ENCODE assay signal across 8 mouse cellular contexts in the genomic region with DNA sequence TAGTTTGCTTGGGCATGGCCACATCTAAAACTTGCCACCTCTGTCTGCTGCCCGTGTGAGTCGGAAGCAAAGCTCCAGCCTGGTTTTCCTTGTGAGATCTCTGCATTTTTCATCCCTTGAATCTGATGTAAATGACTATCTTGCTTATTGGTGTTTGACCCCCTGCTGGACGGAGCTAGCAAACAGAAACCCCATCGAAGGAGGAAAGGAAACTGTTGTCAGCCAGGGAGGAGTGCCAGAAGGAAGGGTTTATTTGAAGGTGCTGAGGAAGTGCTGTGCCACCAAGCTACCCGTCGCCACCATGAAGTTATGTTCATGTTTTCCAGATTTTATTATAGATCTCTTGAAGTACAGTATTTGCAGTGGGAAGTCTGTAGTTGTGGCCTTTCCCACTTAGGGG. TPM values are rescaled to one million over a fixed set of nuclear protein-coding genes. Genes with fewer than 3 reads are reported as not detected.
DNase-seq lines count a peak whose midpoint lies in the region; ATAC-seq and TF ChIP-seq lines count a peak whose summit lies in the region.

No protein-coding gene starts in this region.

- no peak for DNase-seq in kidney, postnatal 14 days
- DNase-seq in cerebellum, postnatal 14 days, result no peak
- no peak for DNase-seq in layer of hippocampus, adult 9-11 months

- 0 out of 2 replicates have a peak overlapping the region, but pooled peaks have one; percentile 93 for H3K4me3 ChIP-seq in kidney, embryonic 15.5 days (replicated peaks)
- peak overlapping the region; percentile 10; the same call in 1 of the 2 replicates for H3K4me3 ChIP-seq in cortical plate, adult 2 months (ENCODE audit: insufficient read depth, low read length)
- H3K4me3 ChIP-seq in intestine, embryonic 15.5 days (replicated peaks), result no peak overlapping the region
- H3K4me3 ChIP-seq in neural tube, embryonic 13.5 days, result 0 out of 2 replicates have a peak overlapping the region, but pooled peaks have one; percentile 85

- no peaks in the 10 kb centered on the region for H3K9me3 ChIP-seq in kidney, embryonic 15.5 days (replicated peaks)
- H3K9me3 ChIP-seq in intestine, embryonic 15.5 days, result no peaks in the 10 kb centered on the region
- H3K9me3 ChIP-seq in neural tube, embryonic 13.5 days, result no peaks in the 10 kb centered on the region

- H3K36me3 ChIP-seq in kidney, embryonic 15.5 days, result peaks cover 49% of the 10 kb centered on the region
- peaks cover 32% of the 10 kb centered on the region for H3K36me3 ChIP-seq in intestine, embryonic 15.5 days
- H3K36me3 ChIP-seq in neural tube, embryonic 13.5 days, result peaks cover 48% of the 10 kb centered on the region

- TF ChIP-seq POLR2A in cortical plate, adult 2 months (IDR thresholded peaks at IDR 0.05; ENCODE audit: extremely low read depth, insufficient read depth, low read length), result no peak

- no peak overlapping the region for H3K27ac ChIP-seq in kidney, embryonic 15.5 days
- H3K27ac ChIP-seq in cortical plate, adult 2 months (ENCODE audit: insufficient read depth, low read length), result no peak overlapping the region
- no peak overlapping the region for H3K27ac ChIP-seq in intestine, embryonic 15.5 days
- no peak overlapping the region for H3K27ac ChIP-seq in neural tube, embryonic 13.5 days (replicated peaks)

- no peak for TF ChIP-seq CTCF in cortical plate, adult 2 months (IDR thresholded peaks at IDR 0.05; ENCODE audit: extremely low read depth, insufficient read depth, low read length)

- H3K9ac ChIP-seq in kidney, embryonic 15.5 days, result no peak overlapping the region
- 0 out of 2 replicates have a peak overlapping the region, but pooled peaks have one; percentile 8 for H3K9ac ChIP-seq in intestine, embryonic 15.5 days
- H3K9ac ChIP-seq in neural tube, embryonic 13.5 days, result peak overlapping the region; percentile 93

- H3K4me2 ChIP-seq in kidney, embryonic 15.5 days, result peak overlapping the region; percentile 82
- peak overlapping the region; percentile 84 for H3K4me2 ChIP-seq in intestine, embryonic 15.5 days (replicated peaks)
- peak overlapping the region; percentile 92 for H3K4me2 ChIP-seq in neural tube, embryonic 13.5 days

- 64% methylated on average over 6 of the region's 6 CpGs for WGBS in kidney, embryonic 15.5 days
- 60% methylated on average over 6 of the region's 6 CpGs for WGBS in intestine, embryonic 15.5 days
- 82% methylated on average over 6 of the region's 6 CpGs for WGBS in neural tube, embryonic 13.5 days

- no peak for ATAC-seq in kidney, embryonic 15.5 days (replicated peaks; ENCODE audit: low FRiP score)
- no peak for ATAC-seq in intestine, embryonic 15.5 days
- no peak for ATAC-seq in neural tube, embryonic 13.5 days (ENCODE audit: low read depth)
- no peak for ATAC-seq in activated CD4-positive, CD25-positive, alpha-beta regulatory T cell, adult 4 months

- H3K4me1 ChIP-seq in kidney, embryonic 15.5 days, result peaks cover 34% of the 10 kb centered on the region
- H3K4me1 ChIP-seq in cortical plate, adult 2 months (ENCODE audit: control insufficient read depth, insufficient read depth, low read length), result peaks cover 13% of the 10 kb centered on the region
- peaks cover 19% of the 10 kb centered on the region for H3K4me1 ChIP-seq in intestine, embryonic 15.5 days (replicated peaks)
- peaks cover 37% of the 10 kb centered on the region for H3K4me1 ChIP-seq in neural tube, embryonic 13.5 days (replicated peaks)

- H3K27me3 ChIP-seq in kidney, embryonic 15.5 days, result no peaks in the 10 kb centered on the region
- H3K27me3 ChIP-seq in intestine, embryonic 15.5 days (replicated peaks), result no peaks in the 10 kb centered on the region
- H3K27me3 ChIP-seq in neural tube, embryonic 13.5 days, result peaks cover 3% of the 10 kb centered on the region; the same call in 1 of the 2 replicates

RNA-seq across cellular contexts. Expression of a gene that starts 2.0 kb away (rescaled TPM):
- polyA plus RNA-seq in kidney, embryonic 15.5 days (2015; fragmentation: Nextera tagmentation; extraction: Ambion mirVana), result 35.3 and 37.5 TPM in 2 replicates
- polyA plus RNA-seq in cortical plate, adult 2 months (2012; rRNA removed), result 35.9 and 39.1 TPM in 2 replicates
- polyA plus RNA-seq in intestine, embryonic 15.5 days (2015; fragmentation: Nextera tagmentation; extraction: Ambion mirVana), result 22.4 and 25.4 TPM in 2 replicates
- 14.9 and 16.3 TPM in 2 replicates for polyA plus RNA-seq in neural tube, embryonic 13.5 days (2015; fragmentation: Nextera tagmentation; extraction: Ambion mirVana)
- polyA plus RNA-seq in activated CD4-positive, CD25-positive, alpha-beta regulatory T cell, adult 4 months (2017; shearing (Covaris generic)), result 10 to 100 TPM; 18.1 to 19.9 TPM

RNA-seq across cellular contexts. Expression of a gene that starts 12.9 kb away (rescaled TPM):
- 78.9 and 79.7 TPM in 2 replicates for polyA plus RNA-seq in kidney, embryonic 15.5 days (2015; fragmentation: Nextera tagmentation; extraction: Ambion mirVana)
- 52.5 and 56.5 TPM in 2 replicates for polyA plus RNA-seq in cortical plate, adult 2 months (2012; rRNA removed)
- polyA plus RNA-seq in intestine, embryonic 15.5 days (2015; fragmentation: Nextera tagmentation; extraction: Ambion mirVana), result 78.8 and 90.9 TPM in 2 replicates
- polyA plus RNA-seq in neural tube, embryonic 13.5 days (2015; fragmentation: Nextera tagmentation; extraction: Ambion mirVana), result 92.3 and 105 TPM in 2 replicates
- 10 to 100 TPM; 63.1 to 67.7 TPM for polyA plus RNA-seq in activated CD4-positive, CD25-positive, alpha-beta regulatory T cell, adult 4 months (2017; shearing (Covaris generic))

RNA-seq across cellular contexts. Expression of a gene that starts 25.1 kb away (rescaled TPM):
- polyA plus RNA-seq in kidney, embryonic 15.5 days (2015; fragmentation: Nextera tagmentation; extraction: Ambion mirVana), result 13.3 and 13.5 TPM in 2 replicates
- polyA plus RNA-seq in cortical plate, adult 2 months (2012; rRNA removed), result 6.3 and 7.2 TPM in 2 replicates
- 2.8 and 4.3 TPM in 2 replicates for polyA plus RNA-seq in intestine, embryonic 15.5 days (2015; fragmentation: Nextera tagmentation; extraction: Ambion mirVana)
- 2.4 and 2.7 TPM in 2 replicates for polyA plus RNA-seq in neural tube, embryonic 13.5 days (2015; fragmentation: Nextera tagmentation; extraction: Ambion mirVana)
- polyA plus RNA-seq in activated CD4-positive, CD25-positive, alpha-beta regulatory T cell, adult 4 months (2017; shearing (Covaris generic)), result under 1 TPM in 1 of 2 experiments, not detected in 1; 0.09 TPM

RNA-seq across cellular contexts. Expression of a gene that starts 27.2 kb away (rescaled TPM):
- 55.2 and 60.5 TPM in 2 replicates for polyA plus RNA-seq in kidney, embryonic 15.5 days (2015; fragmentation: Nextera tagmentation; extraction: Ambion mirVana)
- polyA plus RNA-seq in cortical plate, adult 2 months (2012; rRNA removed), result 113 and 117 TPM in 2 replicates
- polyA plus RNA-seq in intestine, embryonic 15.5 days (2015; fragmentation: Nextera tagmentation; extraction: Ambion mirVana), result 48.3 and 49.6 TPM in 2 replicates
- polyA plus RNA-seq in neural tube, embryonic 13.5 days (2015; fragmentation: Nextera tagmentation; extraction: Ambion mirVana), result 92.3 and 95.2 TPM in 2 replicates
- 10 to 100 TPM; 74.8 to 81.0 TPM for polyA plus RNA-seq in activated CD4-positive, CD25-positive, alpha-beta regulatory T cell, adult 4 months (2017; shearing (Covaris generic))

RNA-seq across cellular contexts. Expression of a gene that starts 27.3 kb away (rescaled TPM):
- 19.1 and 22.7 TPM in 2 replicates for polyA plus RNA-seq in kidney, embryonic 15.5 days (2015; fragmentation: Nextera tagmentation; extraction: Ambion mirVana)
- 50.6 and 53.1 TPM in 2 replicates for polyA plus RNA-seq in cortical plate, adult 2 months (2012; rRNA removed)
- polyA plus RNA-seq in intestine, embryonic 15.5 days (2015; fragmentation: Nextera tagmentation; extraction: Ambion mirVana), result 11.9 and 15.2 TPM in 2 replicates
- polyA plus RNA-seq in neural tube, embryonic 13.5 days (2015; fragmentation: Nextera tagmentation; extraction: Ambion mirVana), result 48.9 and 49.6 TPM in 2 replicates
- polyA plus RNA-seq in activated CD4-positive, CD25-positive, alpha-beta regulatory T cell, adult 4 months (2017; shearing (Covaris generic)), result 10 to 100 TPM; 11.6 to 15.0 TPM
